Mouse (Mus musculus) liver, adult (tissue): ENCODE data around the gene Ntmt1.

Source experiments
- GATA4 ChIP-seq: IDR thresholded peaks from 2 replicates; pipeline ENCODE4 v1.6.1; 2014; ENCODE audit warnings: mild to moderate bottlenecking, low read length; ENCODE audit not compliant: insufficient replicate concordance

Gene Ntmt1

GRCm38 (mm10) chr2:30801067-30801852 lies 6.4 kb upstream of the Ntmt1 start:
- TF ChIP-seq GATA4: no peak

- no peak for TF ChIP-seq GATA4
Observed at GRCm38 (mm10) chr2:30803604-30804003, 4.0 kb upstream of the Ntmt1 start, which contains the start of gene 1700001O22Rik. 1700001O22Rik (minus strand) TSS chr2:30803661.

- no peak for TF ChIP-seq GATA4
Observed at GRCm38 (mm10) chr2:30805983-30806382, 1.6 kb upstream of the Ntmt1 start.

- no peak for TF ChIP-seq GATA4
Observed at GRCm38 (mm10) chr2:30807147-30807647, 429 bp upstream of the Ntmt1 start.

- no peak for TF ChIP-seq GATA4
Observed at GRCm38 (mm10) chr2:30808296-30808655, 650 bp downstream of the Ntmt1 start.

- no peak for TF ChIP-seq GATA4
Observed at GRCm38 (mm10) chr2:30809503-30809902, 1.9 kb downstream of the Ntmt1 start.

- TF ChIP-seq GATA4: no peak
Observed at GRCm38 (mm10) chr2:30810573-30810972, 2.9 kb downstream of the Ntmt1 start.

GRCm38 (mm10) chr2:30816383-30816782 lies 8.8 kb downstream of the Ntmt1 start:
- TF ChIP-seq GATA4: no peak

GRCm38 (mm10) chr2:30819873-30820272 lies 12.2 kb downstream of the Ntmt1 start:
- TF ChIP-seq GATA4: no peak

GRCm38 (mm10) chr2:30821073-30821472 lies 13.4 kb downstream of the Ntmt1 start:
- no peak for TF ChIP-seq GATA4

GRCm38 (mm10) chr2:30822460-30822859 lies 14.8 kb downstream of the Ntmt1 start:
- TF ChIP-seq GATA4: no peak

GRCm38 (mm10) chr2:30823385-30824153 lies 15.9 kb downstream of the Ntmt1 start:
- TF ChIP-seq GATA4: no peak

GRCm38 (mm10) chr2:30826825-30827748 lies 19.5 kb downstream of the Ntmt1 start:
- no peak for TF ChIP-seq GATA4

- no peak; the same call in 1 of the 2 replicates for TF ChIP-seq GATA4
Observed at GRCm38 (mm10) chr2:30827749-30828475, 20.3 kb downstream of the Ntmt1 start.

GRCm38 (mm10) chr2:30829315-30829714 lies 21.7 kb downstream of the Ntmt1 start:
- no peak for TF ChIP-seq GATA4

GRCm38 (mm10) chr2:30830283-30830795 lies 22.7 kb downstream of the Ntmt1 start, which contains the start of gene Asb6:
Asb6 (minus strand) TSS chr2:30830333.
- TF ChIP-seq GATA4: no peak
